Mouse (Mus musculus) layer of hippocampus, postnatal 14 days (tissue): Measurements from ENCODE around the gene Tbxa2r. TPM values are rescaled to one million over a fixed set of nuclear protein-coding genes. Genes with fewer than 3 reads are reported as not detected.

Source experiments
- total RNA-seq, 2 experiments: library from RNA; stranded (reverse); gene quantifications; 2 replicates each; pipeline ENCODE4 v1.2.3; 2021

The Tbxa2r gene
- total RNA-seq, 2 experiments from 2014 or later: 1.8 to 2.2 TPM

Other genes starting within 250 kb of the Tbxa2r start
- under 1 TPM; 0.17 to 0.46 TPM for gene Creb3l3, start 229.9 kb upstream of the Tbxa2r start, total RNA-seq
- 100 to 1,000 TPM; 132 to 134 TPM for gene Map2k2, start 222.8 kb upstream of the Tbxa2r start, total RNA-seq
- gene Zbtb7a, start 193.5 kb upstream of the Tbxa2r start, total RNA-seq: 10 to 100 TPM; 61.6 to 63.6 TPM
- 10 to 100 TPM; 25.9 to 28.1 TPM for gene Pias4, start 160.8 kb upstream of the Tbxa2r start, total RNA-seq
- gene Eef2, start 152.1 kb upstream of the Tbxa2r start, total RNA-seq: 1,000 to 10,000 TPM; 1,016 to 1,032 TPM
- 10 to 100 TPM; 59.7 to 60.4 TPM for gene Dapk3, start 145.7 kb upstream of the Tbxa2r start, total RNA-seq
- not detected for gene 4930442H23Rik, start 144.9 kb upstream of the Tbxa2r start, total RNA-seq
- gene Nmrk2, start 126.7 kb upstream of the Tbxa2r start, total RNA-seq: under 1 TPM in 1 of 2 experiments, not detected in 1; 0.26 TPM
- 100 to 1,000 TPM; 149 to 157 TPM for gene Atcay, start 97.9 kb upstream of the Tbxa2r start, total RNA-seq
- 10 to 100 TPM; 58.8 to 63.0 TPM for gene Zfr2, start 95.6 kb upstream of the Tbxa2r start, total RNA-seq
- 100 to 1,000 TPM; 246 to 268 TPM for gene Matk, start 75.8 kb upstream of the Tbxa2r start, total RNA-seq
- 10 to 100 TPM; 36.5 to 50.4 TPM for gene Mrpl54, start 61.8 kb upstream of the Tbxa2r start, total RNA-seq
- 10 to 100 TPM; 39.9 to 41.8 TPM for gene Apba3, start 61.8 kb upstream of the Tbxa2r start, total RNA-seq
- gene Tjp3, start 37.1 kb upstream of the Tbxa2r start, total RNA-seq: 1 to 10 TPM; 1.6 to 2.5 TPM
- 100 to 1,000 TPM; 330 to 352 TPM for gene Pip5k1c, start 35.8 kb upstream of the Tbxa2r start, total RNA-seq
- 10 to 100 TPM; 22.4 to 25.8 TPM for gene Cactin, start 7.6 kb upstream of the Tbxa2r start, total RNA-seq
- 1 to 10 TPM; 1.4 to 1.5 TPM for gene Gipc3, start 14.5 kb downstream of the Tbxa2r start, total RNA-seq
- 10 to 100 TPM; 24.0 to 40.0 TPM for gene Hmg20b, start 21.7 kb downstream of the Tbxa2r start, total RNA-seq
- gene Mfsd12, start 28.8 kb downstream of the Tbxa2r start, total RNA-seq: 10 to 100 TPM; 40.8 to 45.8 TPM
- gene 4930404N11Rik, start 37.1 kb downstream of the Tbxa2r start, total RNA-seq: 1 to 10 TPM in 1 of 2 experiments, under 1 TPM in 1; 0.92 to 1.0 TPM
- gene Fzr1, start 49.8 kb downstream of the Tbxa2r start, total RNA-seq: 10 to 100 TPM; 68.6 to 73.2 TPM
- gene Dohh, start 55.7 kb downstream of the Tbxa2r start, total RNA-seq: 10 to 100 TPM; 73.7 to 74.3 TPM
- gene Gm48551, start 55.7 kb downstream of the Tbxa2r start, total RNA-seq: 1 to 10 TPM; 3.1 to 4.5 TPM
- gene Gm48552, start 60.3 kb downstream of the Tbxa2r start, total RNA-seq: 1 to 10 TPM; 2.8 to 5.4 TPM
- 1 to 10 TPM; 1.1 to 1.5 TPM for gene Smim24, start 64.3 kb downstream of the Tbxa2r start, total RNA-seq
- 10 to 100 TPM; 66.7 to 70.9 TPM for gene Nfic, start 126.9 kb downstream of the Tbxa2r start, total RNA-seq
- gene Celf5, start 154.0 kb downstream of the Tbxa2r start, total RNA-seq: 100 to 1,000 TPM; 266 to 272 TPM
- 10 to 100 TPM; 79.7 to 95.2 TPM for gene Ncln, start 167.7 kb downstream of the Tbxa2r start, total RNA-seq
- under 1 TPM; 0.39 to 0.57 TPM for gene S1pr4, start 171.4 kb downstream of the Tbxa2r start, total RNA-seq
- 1 to 10 TPM; 2.4 to 4.2 TPM for gene Gna15, start 195.5 kb downstream of the Tbxa2r start, total RNA-seq
- 100 to 1,000 TPM; 120 to 121 TPM for gene Gna11, start 216.5 kb downstream of the Tbxa2r start, total RNA-seq
- 100 to 1,000 TPM; 639 to 673 TPM for gene Aes, start 230.8 kb downstream of the Tbxa2r start, total RNA-seq
- 10 to 100 TPM; 23.3 to 25.9 TPM for gene Tle2, start 245.8 kb downstream of the Tbxa2r start, total RNA-seq